Mouse (Mus musculus) intestine, embryonic 14.5 days (tissue): Measurements from ENCODE around the gene Crybg2. TPM values are rescaled to one million over a fixed set of nuclear protein-coding genes. Genes with fewer than 3 reads are reported as not detected.

Experiments used
- ATAC-seq: fragments of 200-750 bp; cut with Nextera tagmentation; replicated peaks from 2 replicates; pipeline ENCODE4 v1.8.0; 2017; ENCODE audit warnings: low read depth, moderate number of reproducible peaks, moderate TSS enrichment, moderate library complexity; ENCODE audit not compliant: low FRiP score, low TSS enrichment
- DNase-seq: peaks from one replicate; pipeline ENCODE4 v3.0.0-alpha.2; 2018; ENCODE audit warnings: low spot score
- H3K27ac ChIP-seq: fragments of 300-500 bp; sonication (generic); 2 replicates; pipeline ENCODE4 v1.5.1; 2014; ENCODE audit warnings: low read depth, mild to moderate bottlenecking, control low read depth
- H3K27me3 ChIP-seq: fragments of 300-500 bp; sonication (generic); replicated peaks from 2 replicates; pipeline ENCODE4 v1.6.1; 2014; ENCODE audit warnings: low read length, control low read depth; ENCODE audit not compliant: control insufficient read depth, insufficient read depth
- H3K36me3 ChIP-seq: fragments of 300-500 bp; sonication (generic); 2 replicates; pipeline ENCODE4 v1.6.1; 2014; ENCODE audit warnings: low read length, control low read depth; ENCODE audit not compliant: control insufficient read depth, insufficient read depth
- H3K4me1 ChIP-seq: fragments of 300-500 bp; sonication (generic); replicated peaks from 2 replicates; pipeline ENCODE4 v1.6.1; 2014; ENCODE audit warnings: low read length, control low read depth, mixed read lengths; ENCODE audit not compliant: control insufficient read depth, insufficient read depth
- H3K4me2 ChIP-seq: fragments of 300-500 bp; sonication (generic); 2 replicates; pipeline ENCODE4 v1.6.1; 2014; ENCODE audit warnings: low read length
- H3K4me3 ChIP-seq: fragments of 300-500 bp; sonication (generic); 2 replicates; pipeline ENCODE4 v1.5.1; 2014; ENCODE audit warnings: low read depth, low read length, control low read depth, mixed read lengths
- H3K9ac ChIP-seq: fragments of 300-500 bp; sonication (generic); 2 replicates; pipeline ENCODE4 v1.6.1; 2014; ENCODE audit warnings: mild to moderate bottlenecking, low read length
- H3K9me3 ChIP-seq: fragments of 300-500 bp; sonication (generic); 2 replicates; pipeline ENCODE4 v1.6.1; 2016; ENCODE audit warnings: low read length, control low read depth; ENCODE audit not compliant: control insufficient read depth
- WGBS: fragments of 180-500 bp; shearing (Covaris S2); extraction: QIAGEN DNeasy Blood & Tissue Kit; methylation state at CpG from one replicate; pipeline ENCODE4 v1.1.7; 2014; 5-methylcytosine and 5-hydroxymethylcytosine counted together
- polyA plus RNA-seq: library from polyadenylated mRNA; unstranded; fragments of >200 nt; fragmentation: Nextera tagmentation; extraction: Ambion mirVana; gene quantifications from 2 replicates; pipeline ENCODE4 v1.2.1, GENCODE M21; 2014

The Crybg2 gene
- polyA plus RNA-seq, 1 experiment from 2014 or later: 11.4 TPM

- DNase-seq: no peak
- H3K4me3 ChIP-seq: peak overlapping the region; percentile 85
- peak overlapping the region; percentile 73 for H3K27ac ChIP-seq
- peak overlapping the region; percentile 74 for H3K9ac ChIP-seq
- H3K4me1 ChIP-seq: peaks cover 18% of the 10 kb centered on the region
- 4% methylated on average over 14 of the region's 14 CpGs for WGBS
- no peaks in the 10 kb centered on the region for H3K27me3 ChIP-seq
- peaks cover 13% of the 10 kb centered on the region; the same call in 1 of the 2 replicates for H3K36me3 ChIP-seq
- peak; percentile 60 for ATAC-seq
- no peaks in the 10 kb centered on the region for H3K9me3 ChIP-seq
- H3K4me2 ChIP-seq: peak overlapping the region; percentile 78
Observed at GRCm38 (mm10) chr4:134128983-134129362, 68.4 kb downstream of the Crybg2 start.

- 46% methylated on average over 6 of the region's 6 CpGs for WGBS
- H3K9me3 ChIP-seq: no peaks in the 10 kb centered on the region
- H3K36me3 ChIP-seq: peaks cover 13% of the 10 kb centered on the region; the same call in 1 of the 2 replicates
- peaks cover 18% of the 10 kb centered on the region for H3K4me1 ChIP-seq
- no peaks in the 10 kb centered on the region for H3K27me3 ChIP-seq
- peak overlapping the region; percentile 85; the same call in 1 of the 2 replicates for H3K4me3 ChIP-seq
- H3K27ac ChIP-seq: peak overlapping the region; percentile 73; the same call in 1 of the 2 replicates
- H3K9ac ChIP-seq: no peak overlapping the region
- ATAC-seq: no peak
- H3K4me2 ChIP-seq: peak overlapping the region; percentile 78
- DNase-seq: no peak
Observed at GRCm38 (mm10) chr4:134129482-134129881, 68.9 kb downstream of the Crybg2 start.

- no peak overlapping the region for H3K9ac ChIP-seq
- H3K27me3 ChIP-seq: no peaks in the 10 kb centered on the region
- WGBS: 69% methylated on average over 3 of the region's 3 CpGs
- peaks cover 15% of the 10 kb centered on the region for H3K4me1 ChIP-seq
- ATAC-seq: no peak
- peaks cover 13% of the 10 kb centered on the region; the same call in 1 of the 2 replicates for H3K36me3 ChIP-seq
- no peak overlapping the region for H3K4me3 ChIP-seq
- no peaks in the 10 kb centered on the region for H3K9me3 ChIP-seq
- DNase-seq: no peak
- no peak overlapping the region for H3K27ac ChIP-seq
- no peak overlapping the region for H3K4me2 ChIP-seq
Observed at GRCm38 (mm10) chr4:134132117-134132516, 71.5 kb downstream of the Crybg2 start.

GRCm38 (mm10) chr4:134132519-134133095, 72.0 kb downstream of the Crybg2 start:
- H3K9me3 ChIP-seq: no peaks in the 10 kb centered on the region
- H3K27ac ChIP-seq: no peak overlapping the region
- no peaks in the 10 kb centered on the region for H3K27me3 ChIP-seq
- DNase-seq (no peak), ATAC-seq (no peak)
- H3K4me1 ChIP-seq: peaks cover 10% of the 10 kb centered on the region
- H3K9ac ChIP-seq: no peak overlapping the region
- H3K4me3 ChIP-seq: no peak overlapping the region
- H3K4me2 ChIP-seq: no peak overlapping the region
- WGBS: 74% methylated on average over 8 of the region's 8 CpGs
- peaks cover 17% of the 10 kb centered on the region; the same call in 1 of the 2 replicates for H3K36me3 ChIP-seq

GRCm38 (mm10) chr4:134136280-134136926, 75.8 kb downstream of the Crybg2 start:
- H3K27me3 ChIP-seq: no peaks in the 10 kb centered on the region
- 0 out of 2 replicates have a peak, but pooled peaks cover 7% of the 10 kb centered on the region for H3K36me3 ChIP-seq
- H3K4me2 ChIP-seq: no peak overlapping the region
- DNase-seq: no peak
- 54% methylated on average over 3 of the region's 3 CpGs for WGBS
- no peak for ATAC-seq
- H3K9ac ChIP-seq: no peak overlapping the region
- no peaks in the 10 kb centered on the region for H3K9me3 ChIP-seq
- no peak overlapping the region for H3K4me3 ChIP-seq
- no peak overlapping the region for H3K27ac ChIP-seq
- H3K4me1 ChIP-seq: no peaks in the 10 kb centered on the region

GRCm38 (mm10) chr4:134138857-134139256, 78.2 kb downstream of the Crybg2 start:
- ATAC-seq: no peak
- H3K27ac ChIP-seq: no peak overlapping the region
- DNase-seq: no peak

More at GRCm38 (mm10) chr4:134138857-134139256, 78.2 kb downstream of the Crybg2 start:
- Histone ChIP-seq H3K27me3 (no peaks in the 10 kb centered on the region), H3K9ac (no peak overlapping the region), H3K4me2 (no peak overlapping the region), H3K4me3 (no peak overlapping the region), H3K4me1 (no peaks in the 10 kb centered on the region), H3K36me3 (0 out of 2 replicates have a peak, but pooled peaks cover 11% of the 10 kb centered on the region), H3K9me3 (no peaks in the 10 kb centered on the region)
- WGBS: 80% methylated on average over 2 of the region's 2 CpGs

Other genes starting within 250 kb of the Crybg2 start
- gene Rps6ka1, start 173.0 kb upstream of the Crybg2 start, polyA plus RNA-seq: 116 and 120 TPM in 2 replicates
- gene Hmgn2, start 92.2 kb upstream of the Crybg2 start, polyA plus RNA-seq: 2,568 and 2,768 TPM in 2 replicates
- 43.5 and 46.6 TPM in 2 replicates for gene Dhdds, start 59.9 kb upstream of the Crybg2 start, polyA plus RNA-seq
- gene Lin28a, start 42.0 kb upstream of the Crybg2 start, polyA plus RNA-seq: 0.05 and 0.08 TPM in 2 replicates
- not detected in 2 replicates for gene Zfp683, start 7.0 kb upstream of the Crybg2 start, polyA plus RNA-seq
- 23.5 and 24.3 TPM in 2 replicates for gene Cd52, start 34.3 kb downstream of the Crybg2 start, polyA plus RNA-seq
- gene Ubxn11, start 41.8 kb downstream of the Crybg2 start, polyA plus RNA-seq: 5.7 and 8.1 TPM in 2 replicates
- gene Sh3bgrl3, start 68.0 kb downstream of the Crybg2 start, polyA plus RNA-seq: 377 and 393 TPM in 2 replicates
- 46.8 and 60.1 TPM in 2 replicates for gene Cep85, start 126.3 kb downstream of the Crybg2 start, polyA plus RNA-seq
- gene Gm7534, start 142.2 kb downstream of the Crybg2 start, polyA plus RNA-seq: not detected in 2 replicates
- gene Catsper4, start 166.6 kb downstream of the Crybg2 start, polyA plus RNA-seq: 0.19 TPM in 1 of 2 replicates, not detected in the other
- 6.1 and 7.5 TPM in 2 replicates for gene Cnksr1, start 177.6 kb downstream of the Crybg2 start, polyA plus RNA-seq
- 0.24 and 0.41 TPM in 2 replicates for gene E130218I03Rik, start 182.8 kb downstream of the Crybg2 start, polyA plus RNA-seq
- 17.5 and 20.7 TPM in 2 replicates for gene Zfp593, start 184.8 kb downstream of the Crybg2 start, polyA plus RNA-seq
- not detected in 2 replicates for gene Gm30191, start 186.1 kb downstream of the Crybg2 start, polyA plus RNA-seq
- gene Grrp1, start 193.3 kb downstream of the Crybg2 start, polyA plus RNA-seq: 3.8 and 4.5 TPM in 2 replicates
- 18.4 and 20.5 TPM in 2 replicates for gene Pdik1l, start 227.1 kb downstream of the Crybg2 start, polyA plus RNA-seq